Mouse (Mus musculus) cerebellum, adult 2 months (tissue): ENCODE data around the gene Ermard.
"Not testable (repeated sequence)": the region's sequence is repeated elsewhere in the genome, so short reads cannot be mapped to it uniquely, and the experiment has no call there.

Experiments used
- CTCF ChIP-seq: fragments of 200-500 bp; IDR thresholded peaks from 2 replicates; pipeline ENCODE4 v1.5.1; 2011; ENCODE audit warnings: low read depth, mild to moderate bottlenecking, control low read depth, low read length, moderate library complexity, borderline replicate concordance; ENCODE audit not compliant: insufficient read depth
- POLR2A ChIP-seq: fragments of 200-500 bp; IDR thresholded peaks from 2 replicates; pipeline ENCODE4 v1.6.1; 2011; ENCODE audit warnings: low read length, control low read depth, borderline replicate concordance; ENCODE audit not compliant: insufficient read depth

DNA sequence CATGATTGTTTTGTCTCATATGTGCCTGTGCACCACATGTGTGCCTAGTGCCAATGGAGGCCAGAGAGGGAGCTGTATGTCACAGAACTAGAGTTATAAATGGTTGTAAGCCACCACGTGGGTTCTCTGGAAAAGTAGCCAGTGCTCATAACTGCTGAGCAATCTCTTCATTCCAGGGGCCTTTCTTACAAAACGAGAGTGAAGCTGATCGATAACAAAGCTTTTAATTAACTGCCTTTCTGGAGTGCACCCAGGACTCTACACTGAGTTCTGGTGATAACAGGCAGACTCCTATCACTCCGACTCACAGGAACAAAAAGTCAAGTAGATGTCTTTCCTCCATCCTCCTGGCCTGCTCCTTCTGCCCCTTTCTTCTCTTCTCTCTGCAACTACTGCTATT is 9.6 kb upstream of the Ermard start:
- not testable (repeated sequence) for TF ChIP-seq POLR2A, CTCF
